Mouse (Mus musculus) ovary, adult 18-20 months (tissue): ENCODE measurements at regions not wholly inside any gene's neighbourhood (a gene's known extent, or its start where the extent isn't known, plus 50 kb on each side); places are given as distances from the start of the nearest gene placed in this dataset.

Experiments
- DNase-seq: peaks from one replicate; pipeline ENCODE4 v3.0.0; 2022; ENCODE audit warnings: low spot score, mixed read lengths

DNA sequence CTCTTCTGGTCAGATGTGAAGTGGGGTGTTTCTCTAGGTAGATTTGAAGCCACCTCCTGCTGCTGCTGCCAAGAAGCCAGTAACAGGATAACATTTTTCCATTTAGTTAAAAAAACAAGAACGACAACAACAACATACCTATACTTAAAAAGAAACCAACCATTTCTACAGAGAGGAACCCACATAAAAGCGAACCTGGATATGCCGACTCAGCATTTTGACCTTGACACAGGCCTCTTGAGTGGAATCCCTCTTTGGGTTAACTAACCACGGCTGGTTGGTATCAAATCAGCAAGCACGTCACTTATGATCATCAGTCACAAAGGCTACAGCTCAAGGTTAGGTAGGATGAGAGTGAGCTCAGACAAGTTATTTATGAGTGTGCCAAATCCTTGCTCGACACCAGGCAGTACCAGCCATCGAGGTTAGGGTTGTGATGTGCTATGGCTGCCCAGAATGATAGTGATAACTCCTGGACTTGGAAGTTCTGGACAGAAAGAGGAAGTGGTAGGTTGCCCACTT is 269.7 kb downstream of the Cbln1 start:
- no peak for DNase-seq

DNA sequence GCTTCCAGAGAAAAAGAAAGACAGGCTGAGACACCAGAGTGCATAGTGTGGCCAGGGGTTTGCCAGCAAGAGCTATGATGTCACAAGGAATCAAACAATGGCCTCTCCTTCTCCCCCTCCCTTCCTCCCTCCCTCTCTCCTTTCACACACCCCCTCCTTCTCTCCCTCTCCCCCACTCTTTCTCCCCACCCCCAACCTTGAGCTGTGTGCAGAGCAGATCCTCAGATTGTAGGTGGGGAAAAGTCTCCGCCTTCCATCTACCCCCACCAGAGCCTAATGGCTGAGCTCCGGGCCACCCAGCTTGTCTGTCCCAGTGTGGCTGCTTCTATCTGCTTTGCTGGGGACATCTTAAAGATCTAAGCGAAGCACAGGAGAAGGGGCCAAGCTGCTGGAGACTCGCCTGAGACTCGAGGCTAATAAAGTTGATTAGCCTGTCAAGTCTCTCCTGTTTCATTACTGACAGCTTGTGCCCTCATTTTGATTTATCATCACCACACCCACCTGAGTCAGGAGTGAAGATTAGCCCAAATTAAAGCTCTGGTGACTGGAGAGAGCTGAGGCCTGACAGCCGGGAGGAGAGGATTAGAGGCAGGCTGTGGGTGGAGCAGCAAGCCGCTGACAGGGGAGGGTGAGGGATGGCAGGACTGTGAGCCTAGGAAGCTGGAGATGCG is 272.8 kb downstream of the Cbln1 start:
- DNase-seq = no peak

DNA sequence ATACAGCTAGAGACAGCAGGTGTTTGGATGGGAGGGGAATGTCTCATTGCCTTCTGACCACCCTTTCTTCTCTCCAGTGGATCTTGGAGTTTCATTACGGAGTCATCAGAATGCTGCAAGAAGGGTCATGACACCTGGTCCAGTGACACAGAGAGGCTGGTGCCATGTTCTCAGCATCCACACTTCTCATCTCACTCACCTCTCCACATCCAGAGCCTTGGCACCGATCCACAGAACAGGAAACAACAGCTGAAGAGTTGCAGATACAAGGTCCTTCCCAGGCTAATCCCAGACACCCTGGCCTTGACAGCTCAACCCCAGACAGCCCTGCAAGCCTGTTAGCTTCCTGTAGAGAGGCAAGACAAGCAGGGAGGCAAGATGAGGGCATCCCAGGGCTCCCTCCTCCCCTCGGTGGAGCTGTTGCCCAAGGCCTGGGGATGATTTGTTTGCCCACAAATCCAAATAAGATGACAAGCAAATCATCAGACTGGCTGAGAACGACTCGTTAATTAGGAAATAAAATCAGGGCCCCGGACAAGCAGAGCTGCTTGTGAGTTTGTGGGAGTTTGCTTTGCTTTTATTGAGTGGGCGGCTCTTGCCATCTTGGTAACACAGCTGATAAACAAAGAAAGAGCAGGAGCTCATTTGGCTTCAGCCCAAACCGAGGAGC is 274.4 kb downstream of the Cbln1 start:
- DNase-seq = peak; percentile 42

DNA sequence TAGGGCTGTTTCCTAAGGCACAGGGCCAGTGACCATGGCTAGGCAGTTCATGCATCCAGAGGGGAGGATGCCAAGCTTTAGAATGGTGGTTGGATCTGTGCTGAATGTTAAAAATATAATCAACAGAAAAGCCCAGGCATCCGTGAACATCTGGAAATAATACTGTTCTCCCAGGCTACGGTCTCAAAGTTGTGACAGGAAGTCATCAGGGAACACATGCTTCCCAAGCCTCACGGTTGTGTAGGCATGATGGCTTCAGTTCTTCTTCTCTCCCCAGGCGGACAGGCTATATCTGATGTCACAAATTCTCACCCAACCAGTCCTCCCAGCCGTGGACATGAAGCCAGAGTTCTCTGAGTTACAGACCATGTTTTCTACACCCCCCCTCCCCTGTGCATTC is 275.4 kb downstream of the Cbln1 start:
- no peak for DNase-seq

DNA sequence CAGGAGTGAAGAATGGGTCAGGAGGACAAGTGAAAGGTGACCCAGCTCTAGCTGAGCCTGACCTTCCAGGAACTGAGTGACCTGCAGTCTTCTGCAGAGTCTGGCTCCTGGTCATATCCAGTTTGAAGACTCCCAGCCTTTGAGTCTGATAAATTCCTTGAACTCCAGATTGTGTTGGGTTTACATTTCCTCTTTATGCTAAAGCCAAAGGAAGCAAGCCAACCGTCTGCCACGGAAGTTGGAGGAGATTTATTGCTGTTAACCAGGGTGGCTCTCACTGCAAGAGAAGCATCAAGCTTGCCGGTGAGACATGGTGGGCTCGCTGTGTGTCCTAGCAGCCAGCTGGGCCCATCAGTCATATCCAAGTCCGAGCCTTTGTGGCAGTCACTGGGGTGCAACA is 276.4 kb downstream of the Cbln1 start:
- no peak for DNase-seq

DNA sequence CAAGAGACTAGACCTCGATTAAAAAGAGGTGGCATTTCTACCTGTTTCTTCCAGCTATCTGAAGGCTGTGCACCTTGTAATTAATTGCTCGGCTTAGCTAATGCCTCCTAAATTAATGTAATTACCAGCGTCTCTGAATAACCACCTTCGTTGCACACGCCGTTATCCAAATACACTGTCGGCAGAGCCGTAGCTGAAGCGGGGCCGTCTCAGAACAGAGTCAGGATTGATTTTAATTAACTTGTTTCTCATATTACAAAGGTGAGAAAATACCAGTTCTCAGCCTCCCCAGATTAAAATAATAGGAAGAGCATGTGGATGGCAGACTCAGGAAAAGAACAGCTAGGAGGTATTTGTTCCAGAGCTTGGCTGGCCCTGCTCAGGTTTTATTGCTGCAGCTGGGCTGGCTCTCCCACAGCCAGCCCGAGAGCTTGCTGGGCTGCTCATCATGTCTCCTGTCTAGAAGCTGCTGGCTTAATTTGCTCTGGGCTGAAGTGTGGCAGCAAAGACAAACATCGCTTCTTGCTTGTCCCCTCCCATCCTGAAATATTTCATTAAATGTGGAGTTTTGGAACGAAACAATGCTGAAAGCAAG is 282.5 kb downstream of the Cbln1 start:
- DNase-seq = no peak

DNA sequence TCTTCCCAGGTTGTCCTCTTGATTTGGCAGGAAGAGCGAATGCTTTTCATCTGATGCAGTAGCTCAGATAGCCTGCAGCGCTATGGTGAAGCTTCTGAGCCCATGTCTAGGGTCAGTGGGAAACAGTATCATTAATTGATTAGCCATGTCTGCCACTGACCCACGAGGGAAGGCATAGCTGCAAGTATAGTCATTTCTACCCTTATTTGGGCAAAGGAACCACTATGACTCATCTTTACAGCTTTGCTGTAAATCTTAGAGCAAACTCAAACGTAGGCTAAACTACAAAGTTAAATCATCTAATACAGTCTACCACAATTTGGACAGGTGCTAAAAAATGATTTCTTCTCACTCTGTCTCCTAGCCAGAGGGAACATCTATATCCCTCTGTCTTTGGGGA is 289.5 kb downstream of the Cbln1 start:
- DNase-seq = no peak

DNA sequence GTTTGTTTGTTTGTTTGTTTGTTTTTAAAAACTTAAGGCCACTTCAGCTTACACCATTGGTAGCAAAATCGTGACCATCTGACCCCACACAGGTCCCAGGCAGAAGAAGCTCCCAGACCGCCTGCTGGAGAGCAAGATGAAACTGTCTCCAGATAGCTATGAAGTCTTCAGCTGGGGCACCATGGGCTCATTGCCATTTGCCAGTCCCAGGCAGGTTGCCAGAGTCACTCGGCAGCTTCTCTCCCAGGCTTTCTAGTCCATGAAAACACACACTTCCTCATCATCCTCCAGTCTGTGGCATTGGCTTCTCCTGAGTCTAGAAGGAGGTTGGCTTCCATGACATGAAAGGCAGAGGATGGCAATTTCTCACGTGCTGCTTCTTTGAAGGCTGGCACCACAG is 293.5 kb upstream of the N4bp1 start:
- no peak for DNase-seq

DNA sequence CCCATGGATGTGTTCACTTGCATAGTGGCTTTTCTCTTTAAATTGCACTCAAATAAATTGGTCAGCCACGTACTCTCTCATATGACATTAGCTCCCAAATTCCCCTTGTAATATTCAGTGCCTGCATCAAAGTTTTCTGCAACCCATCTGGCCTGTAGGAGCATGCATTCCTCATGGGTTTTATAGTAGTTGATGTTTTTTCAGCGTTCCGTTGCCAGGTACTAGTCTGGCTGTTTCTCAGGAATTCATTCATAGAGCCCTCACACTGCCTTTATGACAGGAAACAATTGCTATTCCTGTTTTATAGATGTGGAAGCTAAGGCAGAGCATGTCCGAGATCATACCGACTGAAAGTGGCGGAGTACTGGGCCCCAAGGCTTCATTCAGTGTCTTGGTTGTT is 292.6 kb upstream of the N4bp1 start:
- DNase-seq = no peak

DNA sequence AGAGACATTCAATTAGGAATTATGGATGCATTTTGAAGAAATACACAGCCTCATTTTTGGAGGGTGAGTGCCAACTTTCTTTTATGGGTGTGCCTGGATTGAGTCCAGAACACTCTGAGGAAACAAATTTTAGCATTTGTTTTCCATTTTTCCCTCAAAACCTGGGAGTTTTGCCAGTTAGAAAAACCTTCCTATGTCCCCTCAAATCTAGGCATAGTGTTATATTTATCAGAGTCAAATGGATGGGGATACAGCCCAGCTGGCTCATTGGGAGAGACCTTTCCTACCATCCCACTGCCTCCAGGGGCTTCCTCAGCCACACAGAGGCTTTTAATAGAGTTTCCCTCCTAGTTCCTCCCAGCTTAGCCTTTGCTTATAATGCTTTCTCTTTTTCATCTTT is 290.0 kb upstream of the N4bp1 start:
- DNase-seq = no peak

DNA sequence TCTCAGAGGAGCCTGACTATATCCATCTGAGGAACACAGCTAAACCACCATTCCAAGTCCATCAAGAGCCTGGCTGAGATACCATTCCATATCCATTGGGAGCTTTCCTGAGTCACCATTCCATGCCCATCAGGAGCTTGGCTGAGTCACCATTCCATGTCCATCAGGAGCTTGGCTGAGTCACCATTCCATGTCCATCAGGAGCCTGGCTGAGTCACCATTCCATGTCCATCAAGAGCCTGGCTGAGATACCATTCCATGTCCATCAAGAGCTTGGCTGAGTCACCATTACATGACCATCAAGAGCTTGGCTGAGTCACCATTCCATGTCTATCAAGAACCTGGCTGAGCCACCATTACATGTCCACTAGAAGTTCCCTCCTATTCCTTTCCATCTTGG is 288.7 kb upstream of the N4bp1 start:
- no peak for DNase-seq

DNA sequence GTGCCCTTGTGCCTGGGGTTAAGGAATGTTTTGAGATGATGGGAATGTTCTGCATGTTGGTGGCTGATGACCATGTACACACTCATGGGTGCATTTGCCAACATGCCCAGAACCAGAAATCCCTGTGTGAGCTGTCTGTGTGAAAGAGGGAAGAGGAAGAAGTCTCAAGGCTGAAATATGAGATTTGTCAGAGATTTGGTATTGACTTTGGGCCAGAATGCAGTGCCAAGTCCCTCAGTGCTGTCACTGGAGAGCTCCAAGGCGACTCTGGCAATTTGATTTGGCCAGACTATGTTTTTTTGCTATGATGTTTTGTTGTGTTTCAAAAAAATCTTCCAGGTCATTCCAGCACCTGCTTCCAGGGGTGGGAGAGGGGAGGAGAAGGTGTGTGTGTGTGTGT is 281.7 kb upstream of the N4bp1 start:
- no peak for DNase-seq

DNA sequence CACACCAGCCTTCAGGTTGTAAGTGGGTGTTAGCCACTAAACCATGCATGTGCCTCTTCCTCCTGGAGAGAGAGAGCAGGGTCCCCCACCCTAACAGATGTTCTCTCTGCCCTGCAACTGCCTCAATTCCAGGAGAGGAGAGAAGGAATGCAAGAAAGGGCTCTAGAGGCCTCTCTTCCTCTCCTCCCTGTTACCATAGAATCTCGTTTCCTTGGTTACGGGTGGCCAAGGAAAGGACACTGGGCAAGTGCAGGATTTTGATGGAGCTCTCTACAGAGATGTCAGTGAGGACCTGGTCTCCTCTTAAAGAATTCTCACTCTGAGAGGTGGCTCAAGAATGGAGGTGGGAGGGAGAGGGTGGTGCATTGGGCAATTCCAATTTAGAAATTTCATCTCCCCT is 275.4 kb upstream of the N4bp1 start:
- DNase-seq = no peak

DNA sequence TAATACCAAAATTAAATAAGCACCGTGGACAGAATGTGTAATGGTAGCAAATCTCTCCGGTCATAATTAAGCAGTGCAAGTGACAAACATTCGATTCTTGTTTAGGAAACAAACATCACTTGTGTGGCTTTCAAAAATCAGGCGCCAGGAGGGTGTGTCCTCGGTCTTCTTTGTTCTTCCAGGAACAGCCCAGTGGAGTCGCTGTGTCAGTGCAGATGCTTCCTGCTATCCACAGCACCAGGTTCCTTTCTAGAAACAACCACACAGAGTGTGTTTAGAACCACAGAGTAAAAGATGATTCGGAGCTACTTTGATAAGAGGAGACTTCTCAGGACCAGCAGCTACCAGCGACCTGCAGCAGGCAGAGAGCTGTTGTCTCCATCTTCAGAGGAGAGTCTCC is 273.3 kb upstream of the N4bp1 start:
- DNase-seq = no peak

DNA sequence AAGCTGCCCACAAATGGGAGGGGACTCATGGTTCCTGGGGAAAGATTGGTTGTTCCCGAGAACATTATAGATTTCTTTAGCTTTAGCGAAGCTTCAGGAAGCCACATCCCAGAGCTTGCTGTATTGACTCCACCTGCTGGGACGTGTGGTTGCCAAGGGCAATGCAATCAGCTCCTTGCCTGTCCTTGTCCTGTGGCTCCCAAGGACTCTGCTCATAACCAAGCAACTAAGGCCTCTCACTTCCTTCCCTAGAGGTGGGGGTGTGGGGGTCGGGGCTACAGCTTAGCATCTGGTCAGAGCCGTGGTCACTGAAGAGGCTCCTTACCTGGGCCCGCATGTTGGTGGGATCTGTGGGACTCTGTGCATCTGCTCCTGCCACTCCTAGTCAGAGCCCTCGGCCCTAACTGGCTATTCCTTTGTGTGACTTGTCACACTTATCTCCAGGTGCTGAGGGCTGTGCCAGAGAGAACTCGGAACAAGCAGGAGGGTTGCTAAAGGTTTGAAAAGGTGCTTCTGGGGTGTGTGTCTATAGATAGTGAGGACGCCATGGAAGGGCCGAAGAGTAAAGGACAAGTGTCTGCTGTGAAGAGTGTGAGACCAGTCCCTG is 270.9 kb upstream of the N4bp1 start:
- DNase-seq = no peak

DNA sequence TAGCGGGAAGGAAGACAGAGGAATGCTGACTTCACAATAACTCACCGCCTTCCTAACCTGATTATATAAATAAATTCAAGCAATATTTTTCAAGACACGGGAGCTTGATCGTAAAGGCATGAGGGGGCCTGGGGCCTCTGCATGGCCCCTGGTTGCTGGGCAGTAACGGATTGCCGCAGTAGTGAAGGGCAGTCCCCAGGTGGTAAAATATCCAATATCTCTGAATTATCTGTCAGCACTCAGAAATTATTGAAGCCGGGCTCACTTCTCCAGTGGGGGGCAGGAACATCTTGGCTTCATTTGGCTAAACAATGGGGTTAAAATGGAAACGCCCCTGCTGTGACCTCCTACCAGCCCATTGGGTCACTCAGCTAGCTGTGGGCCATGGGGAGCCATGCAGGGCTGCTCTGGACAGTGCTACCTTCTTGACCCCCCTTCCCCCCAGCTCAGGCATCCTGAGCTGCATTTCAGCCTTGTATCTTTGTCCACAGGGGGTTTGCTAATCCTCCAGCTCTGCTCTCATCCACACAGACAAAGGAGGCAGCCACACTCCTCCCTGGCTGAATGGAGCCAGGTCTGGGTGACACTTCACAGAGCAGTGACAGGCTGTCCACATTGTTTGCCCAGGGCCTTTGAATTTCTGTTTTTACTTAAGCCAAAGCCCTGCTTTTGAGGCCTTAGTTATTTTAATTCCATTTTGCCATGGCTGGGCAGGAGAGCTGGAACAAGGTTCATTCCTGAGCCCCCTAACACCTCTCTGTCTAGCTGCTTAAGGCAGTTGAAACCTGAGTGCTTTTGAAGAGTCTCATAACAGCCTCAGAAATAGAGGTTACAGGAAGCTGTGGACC is 267.2 kb upstream of the N4bp1 start:
- no peak for DNase-seq

DNA sequence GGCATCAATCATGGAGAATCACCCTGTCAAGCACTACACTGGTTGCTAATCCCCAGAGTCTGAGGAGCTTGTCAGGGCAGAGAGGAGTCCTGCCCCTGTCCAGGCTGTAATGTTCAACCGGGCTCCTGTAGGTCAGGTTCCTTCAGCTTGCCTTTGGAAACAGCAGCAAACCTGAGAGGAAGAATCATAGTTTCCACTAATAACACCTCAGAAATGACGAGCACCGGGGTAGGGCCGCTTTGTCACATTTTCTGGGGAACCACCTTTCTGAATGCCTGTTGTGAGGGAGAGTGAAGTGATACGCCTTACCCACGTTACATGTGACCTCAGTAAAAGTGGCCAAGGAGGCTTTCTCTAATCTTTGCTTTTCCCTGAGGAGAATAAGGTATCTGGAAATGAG is 263.8 kb upstream of the N4bp1 start:
- no peak for DNase-seq

DNA sequence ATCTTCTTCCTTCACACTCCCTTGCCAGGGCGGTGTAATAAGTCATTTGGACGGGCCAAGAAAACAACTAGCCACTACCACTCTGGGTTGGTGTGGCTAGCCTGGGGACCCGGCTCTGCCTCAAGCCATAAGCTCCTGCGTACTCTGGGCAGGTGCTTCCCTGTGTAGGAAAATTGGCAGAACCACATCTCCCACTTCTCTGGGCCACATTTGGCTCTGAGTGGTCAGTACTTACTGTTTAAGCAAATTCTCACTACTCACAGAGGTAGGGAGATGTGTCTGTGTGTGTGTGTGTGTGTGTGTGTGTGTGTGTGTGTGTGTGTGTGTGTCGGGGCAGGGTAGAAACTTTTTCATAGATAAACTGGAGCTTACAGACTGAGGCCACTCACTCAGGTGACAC is 262.6 kb upstream of the N4bp1 start:
- DNase-seq = no peak

DNA sequence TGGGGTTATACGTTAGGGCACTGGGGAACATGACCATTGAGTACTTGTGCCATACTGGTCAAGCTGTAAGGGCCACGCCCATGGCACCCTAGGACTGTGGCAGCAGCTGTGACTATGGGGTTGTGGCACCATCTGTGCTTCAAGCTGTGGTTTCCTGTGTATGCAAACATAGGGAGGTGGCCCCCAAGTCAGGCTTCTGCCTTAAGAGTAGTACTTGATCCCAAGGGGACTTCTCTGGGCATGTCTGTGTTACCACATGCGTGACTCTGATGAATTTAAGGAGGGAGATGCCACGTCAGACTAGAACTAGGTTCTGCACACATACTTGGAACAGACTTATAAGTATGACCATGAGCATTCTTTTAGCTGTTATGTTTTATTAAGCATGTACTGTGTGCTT is 252.4 kb upstream of the N4bp1 start:
- no peak for DNase-seq

DNA sequence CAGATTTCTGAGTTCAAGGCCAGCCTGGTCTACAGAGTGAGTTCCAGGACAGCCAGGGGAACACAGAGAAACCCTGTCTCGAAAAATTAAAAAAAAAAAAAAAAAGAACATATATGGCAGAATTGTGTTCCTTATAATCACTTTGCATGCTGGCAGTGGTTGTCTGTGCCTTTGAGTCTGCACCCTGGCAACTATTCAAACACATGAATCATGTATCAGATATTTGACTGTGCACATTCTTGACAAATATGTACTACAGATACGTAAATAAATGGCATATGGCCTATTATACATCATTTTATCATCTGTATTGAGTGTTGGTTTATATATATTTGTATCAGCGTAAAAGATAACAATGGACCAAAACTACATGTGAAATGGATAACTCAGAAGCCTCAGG is 246.7 kb upstream of the N4bp1 start:
- no peak for DNase-seq

DNA sequence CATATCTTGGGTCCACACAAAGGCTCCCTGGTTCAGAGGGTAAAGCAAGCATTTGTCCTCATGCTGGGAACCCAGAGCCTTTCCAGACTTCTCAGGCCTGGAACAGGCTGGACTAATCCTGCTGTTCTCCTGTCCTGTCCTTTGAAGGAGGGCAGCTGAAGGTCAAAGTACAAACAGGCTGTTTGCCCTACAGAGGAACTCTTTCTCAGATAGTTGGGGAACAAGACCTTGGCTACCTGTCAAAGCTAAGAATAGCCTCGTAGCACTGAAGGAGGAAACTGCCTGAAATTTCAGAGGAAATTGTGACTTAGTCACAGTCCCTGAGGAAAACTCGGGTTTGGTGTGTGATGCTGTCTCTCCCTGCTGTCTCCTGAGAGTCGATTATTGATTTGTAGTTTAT is 245.6 kb upstream of the N4bp1 start:
- DNase-seq = no peak

DNA sequence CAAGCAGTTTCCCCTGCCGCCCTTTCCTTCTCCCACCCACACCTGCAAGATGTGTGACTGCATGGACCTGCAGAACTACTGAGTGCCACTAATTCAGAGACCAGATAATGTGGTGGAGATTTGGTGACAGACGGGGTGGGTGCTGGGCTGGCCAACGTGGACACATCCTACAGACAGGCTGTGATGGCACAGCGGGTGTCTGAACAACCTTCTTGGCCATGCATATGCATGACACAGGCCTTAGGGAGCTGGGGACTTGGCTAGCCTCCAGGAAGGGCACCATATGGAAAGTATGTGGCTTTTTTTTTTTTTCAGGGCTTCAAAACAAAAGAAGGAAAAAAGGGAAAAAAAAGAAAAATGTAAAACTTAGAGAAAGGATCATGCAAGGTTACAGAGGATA is 243.5 kb upstream of the N4bp1 start:
- no peak for DNase-seq
